Mouse (Mus musculus) embryo, embryonic 9.5 days (tissue): ENCODE data around the gene Gm17349.
"Not testable (repeated sequence)": the region's sequence is repeated elsewhere in the genome, so short reads cannot be mapped to it uniquely, and the experiment has no call there.

Experiments used
- DNase-seq: peaks from one replicate; pipeline ENCODE4 v3.0.0-alpha.2; 2017; ENCODE audit errors: extremely low spot score

The Gm17349 gene

DNA sequence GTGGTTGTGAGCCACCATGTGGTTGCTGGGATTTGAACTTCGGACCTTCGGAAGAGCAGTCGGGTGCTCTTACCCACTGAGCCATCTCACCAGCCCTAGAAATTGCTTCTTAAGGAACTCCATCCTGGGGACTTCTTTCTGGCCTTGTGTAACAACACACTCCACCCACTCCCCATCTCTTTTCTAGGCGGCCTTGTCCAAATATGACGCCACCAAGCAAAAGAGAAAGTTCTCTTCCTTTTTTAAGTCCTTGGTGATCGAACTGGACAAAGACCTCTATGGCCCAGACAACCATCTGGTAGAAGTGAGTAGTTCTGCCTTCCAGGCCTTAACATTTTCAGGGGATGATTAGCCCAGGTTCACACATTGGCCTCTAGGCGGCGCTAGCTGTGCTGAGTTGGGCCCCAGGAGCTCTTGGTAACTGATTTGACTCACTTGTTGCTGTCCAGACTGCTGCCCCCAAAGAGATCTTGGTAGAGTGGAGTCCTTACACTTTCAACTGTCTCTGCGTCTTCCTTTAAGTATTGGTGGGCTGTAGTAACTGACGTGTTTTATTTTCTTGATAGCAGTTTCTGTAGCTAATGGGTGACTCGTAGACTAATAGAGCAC is at the start of gene Gm17349:
TSS of gene Gm17349 (minus strand) at position 51 of the 609 bp plus-strand sequence.
- peak; percentile 55 for DNase-seq

GRCm38 (mm10) chr15:99754204-99754603 is 48.9 kb upstream of the Gm17349 start:
- no peak for DNase-seq

DNA sequence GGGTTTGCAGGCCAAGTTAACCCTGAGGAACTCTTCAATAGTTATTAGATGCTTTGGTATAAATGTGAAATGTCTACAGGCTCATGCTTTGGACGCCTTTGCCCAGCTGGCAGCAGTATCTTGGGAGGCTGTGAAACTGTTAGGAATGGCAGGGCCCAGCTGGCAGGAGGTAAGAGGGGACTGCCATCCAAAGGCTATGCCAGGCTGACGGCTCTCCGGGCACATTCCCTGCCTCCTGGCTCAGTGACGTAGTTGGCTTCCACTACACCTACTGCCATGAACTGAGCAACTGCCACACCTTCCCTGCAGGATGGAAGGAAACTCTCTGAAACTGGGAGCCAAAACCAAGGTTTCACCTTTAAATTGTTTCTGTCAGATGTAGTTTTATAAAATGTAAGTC is 34.9 kb upstream of the Gm17349 start:
- DNase-seq, result no peak

- no peak for DNase-seq
Measured at GRCm38 (mm10) chr15:99736675-99737074, 31.4 kb upstream of the Gm17349 start.

DNA sequence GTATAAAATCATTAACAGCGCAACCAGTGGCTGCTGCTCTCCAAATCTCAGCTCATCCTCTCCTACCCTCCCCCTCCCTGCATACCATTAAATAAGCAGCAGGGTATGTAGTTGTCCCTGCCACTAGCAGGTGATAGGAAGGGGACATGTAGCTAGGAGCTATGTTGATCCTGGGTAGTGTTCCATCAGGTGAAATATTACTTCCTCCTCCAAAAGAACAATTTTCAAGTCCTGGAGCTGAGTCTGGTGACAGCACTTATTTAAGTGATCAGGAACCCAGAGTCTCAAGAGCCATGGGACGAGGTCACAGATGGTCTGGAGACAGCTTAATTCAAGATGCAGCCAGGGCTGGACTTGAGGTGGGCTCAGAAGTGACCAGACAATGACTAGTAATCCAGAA is 30.3 kb upstream of the Gm17349 start:
- DNase-seq, result no peak

DNA sequence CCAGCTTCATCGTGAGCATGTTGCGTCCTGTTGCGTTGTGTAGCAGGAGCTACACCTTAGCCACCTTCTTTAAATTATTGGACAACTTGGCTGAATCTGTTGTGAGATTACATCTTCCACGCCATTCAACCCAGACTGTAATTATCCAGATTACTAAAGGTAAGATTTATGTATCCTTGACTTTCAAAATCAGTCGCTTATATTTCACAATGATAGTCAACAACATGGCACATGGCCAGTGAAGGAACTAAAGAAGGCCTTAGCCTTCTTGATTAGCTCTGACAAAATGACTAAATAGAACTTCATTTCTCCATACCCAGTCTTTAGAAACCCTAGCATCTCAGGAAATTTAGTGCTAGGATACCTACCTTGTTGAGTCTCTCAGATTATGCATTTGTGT is 27.9 kb upstream of the Gm17349 start:
- DNase-seq, result no peak

GRCm38 (mm10) chr15:99731678-99732077 is 26.4 kb upstream of the Gm17349 start:
- no peak for DNase-seq

DNA sequence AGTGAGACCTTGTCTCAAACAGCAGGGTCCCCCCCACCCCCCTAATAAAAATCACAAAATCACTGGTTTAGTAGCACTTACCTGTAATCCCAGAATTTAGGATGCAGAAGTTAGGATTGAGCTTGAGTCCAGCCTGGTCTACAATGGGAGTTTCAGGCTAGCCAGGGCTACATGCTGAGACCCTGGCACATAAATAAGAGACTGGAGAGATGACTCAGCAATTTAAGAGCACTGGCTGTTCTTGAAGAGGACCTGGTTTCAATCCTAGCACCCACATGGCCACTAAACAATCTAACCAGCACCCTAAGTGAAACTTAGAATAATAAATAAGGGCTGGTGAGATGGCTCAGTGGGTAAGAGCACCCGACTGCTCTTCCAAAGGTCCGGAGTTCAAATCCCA is 25.9 kb upstream of the Gm17349 start:
- no peak for DNase-seq

- no peak for DNase-seq
Measured at GRCm38 (mm10) chr15:99729056-99729783, 23.9 kb upstream of the Gm17349 start.

DNA sequence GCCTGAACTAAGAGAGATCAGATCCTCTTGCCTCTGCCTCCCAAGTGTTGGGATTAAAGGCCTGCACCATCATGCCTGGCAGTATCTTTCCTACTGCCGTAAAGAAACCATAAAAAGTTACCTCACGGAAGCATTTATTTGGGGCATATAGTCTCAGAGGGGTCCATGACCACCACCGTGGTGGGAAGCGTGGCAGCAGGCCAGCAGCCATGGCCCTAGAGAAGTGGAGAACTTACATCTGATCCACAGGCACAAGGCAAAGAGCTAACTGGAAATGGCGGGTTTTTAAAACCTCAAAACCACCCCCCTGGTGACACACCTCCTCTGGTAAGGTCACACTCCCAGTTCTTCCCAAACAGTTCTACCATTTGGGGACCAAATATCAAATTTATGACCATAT is 22.9 kb upstream of the Gm17349 start:
- no peak for DNase-seq

- no peak for DNase-seq
Measured at GRCm38 (mm10) chr15:99727525-99727924, 22.2 kb upstream of the Gm17349 start.

- DNase-seq, result not testable (repeated sequence)
Measured at GRCm38 (mm10) chr15:99727039-99727438, 21.7 kb upstream of the Gm17349 start.

DNA sequence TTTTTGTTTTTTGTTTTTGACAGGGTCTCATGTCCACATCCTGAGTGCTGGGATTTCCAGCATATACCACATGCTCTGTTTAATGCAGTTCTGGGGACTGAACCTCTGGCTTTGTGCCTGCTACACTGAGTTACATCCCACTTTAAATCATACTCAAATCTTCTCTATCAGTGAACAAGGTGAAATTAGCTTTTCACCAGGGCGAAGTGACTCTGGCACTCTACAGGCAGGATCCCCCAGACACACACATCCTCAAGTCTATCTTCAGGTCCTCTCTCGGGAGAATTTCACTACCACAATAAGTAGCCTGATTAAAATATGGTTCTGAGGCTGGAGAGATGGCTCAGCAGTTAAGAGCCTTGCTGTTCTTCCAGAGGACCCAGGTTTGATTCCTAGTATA is 21.3 kb upstream of the Gm17349 start:
- no peak for DNase-seq

GRCm38 (mm10) chr15:99725341-99726155 is 20.3 kb upstream of the Gm17349 start, which contains the start of gene Cox14:
Gene Cox14 (plus strand): TSS chr15:99725618.
- DNase-seq, result peak; percentile 97

DNA sequence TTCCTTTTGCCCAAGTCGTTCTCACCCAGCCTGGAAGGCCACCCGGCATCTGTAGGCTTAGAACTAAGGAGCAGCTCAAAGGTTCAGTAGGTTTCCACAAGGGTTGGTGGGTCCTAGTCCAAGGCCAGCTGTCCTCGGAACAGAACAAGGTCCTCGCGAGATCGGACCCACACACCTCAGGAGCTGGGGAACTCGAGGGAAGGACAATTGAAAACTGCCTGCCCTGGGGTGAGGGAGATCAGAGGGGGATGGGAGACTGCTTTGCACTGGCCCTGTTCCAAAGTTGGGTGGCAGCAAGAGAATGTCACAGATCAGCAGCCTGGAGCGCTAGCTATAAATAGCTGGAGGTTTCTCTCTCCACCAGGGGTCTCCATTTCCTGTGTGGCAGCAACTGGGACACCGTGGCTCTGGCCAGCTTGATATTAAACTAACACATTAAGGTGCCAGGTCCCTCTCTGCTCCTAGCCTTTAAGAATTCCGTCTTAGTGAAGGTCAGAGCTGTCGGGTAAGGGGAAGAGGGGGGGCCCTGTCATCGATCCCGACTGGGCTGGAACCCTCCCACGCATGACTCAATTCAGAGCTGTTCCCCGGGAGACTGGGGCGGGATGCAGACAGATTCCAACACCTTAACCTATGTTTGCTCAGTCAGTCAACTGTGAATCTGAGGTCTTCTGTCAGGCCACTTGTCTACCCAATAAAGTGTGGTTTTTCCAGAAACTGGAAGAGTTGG is 19.2 kb upstream of the Gm17349 start:
- peak; percentile 73 for DNase-seq

DNA sequence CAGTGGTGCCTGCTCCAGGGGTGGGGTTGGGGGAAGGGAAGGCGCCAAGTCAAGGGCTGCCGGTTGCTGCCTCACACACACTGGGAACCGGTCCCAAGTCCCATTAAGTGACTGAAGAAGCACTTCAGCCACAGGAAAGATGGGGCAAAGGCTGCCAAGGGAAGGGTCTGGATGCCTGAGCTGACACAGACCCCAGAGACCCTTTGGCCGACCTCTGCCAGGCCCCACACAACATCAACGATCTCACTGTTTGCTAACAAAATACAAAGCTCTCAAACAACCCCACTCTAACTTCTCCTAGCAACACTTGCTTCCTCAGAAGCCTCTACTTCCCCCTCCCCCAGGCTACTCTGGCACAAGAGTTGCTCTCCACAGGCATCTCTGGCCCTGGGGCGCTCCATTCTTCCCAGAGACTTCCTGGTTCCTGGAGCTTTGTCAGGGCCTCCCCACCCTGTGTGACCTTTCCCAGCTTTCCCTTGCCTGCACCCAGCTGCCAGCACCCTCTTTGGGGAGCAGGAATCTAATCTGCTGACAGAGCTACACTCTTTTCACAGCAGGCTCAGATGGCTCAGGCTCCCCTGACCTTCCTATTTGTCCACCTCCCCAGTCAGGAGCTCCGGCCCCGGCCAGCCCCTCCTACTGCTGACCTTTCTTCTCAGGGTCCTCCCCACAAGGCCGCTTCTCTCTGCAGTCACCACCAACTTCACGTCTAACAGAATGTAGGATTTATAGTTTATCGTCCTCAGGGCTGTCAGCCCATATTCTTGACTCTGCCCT is 18.4 kb upstream of the Gm17349 start:
- peak; percentile 67 for DNase-seq

DNA sequence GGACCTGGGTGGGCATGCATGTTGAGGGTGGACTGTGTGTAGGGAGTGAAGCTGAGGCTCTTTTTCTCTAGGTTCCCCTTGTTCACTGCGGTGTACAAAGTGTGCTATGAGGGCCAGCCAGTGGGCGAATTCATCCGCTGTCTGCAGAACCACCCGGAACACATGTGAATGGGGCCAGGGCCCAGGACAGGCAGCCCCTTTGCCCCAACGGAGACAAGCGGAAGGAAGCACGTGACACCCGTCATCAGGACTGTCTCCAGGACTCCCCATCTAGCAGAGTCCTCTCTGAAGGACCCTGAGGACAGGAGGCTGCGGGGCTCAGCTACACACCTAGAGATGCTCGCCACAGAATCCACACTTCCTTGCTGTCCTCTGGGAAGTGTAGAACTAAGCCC is 17.8 kb upstream of the Gm17349 start:
- no peak for DNase-seq

- DNase-seq, result no peak
Measured at GRCm38 (mm10) chr15:99721921-99722743, 16.8 kb upstream of the Gm17349 start.

DNA sequence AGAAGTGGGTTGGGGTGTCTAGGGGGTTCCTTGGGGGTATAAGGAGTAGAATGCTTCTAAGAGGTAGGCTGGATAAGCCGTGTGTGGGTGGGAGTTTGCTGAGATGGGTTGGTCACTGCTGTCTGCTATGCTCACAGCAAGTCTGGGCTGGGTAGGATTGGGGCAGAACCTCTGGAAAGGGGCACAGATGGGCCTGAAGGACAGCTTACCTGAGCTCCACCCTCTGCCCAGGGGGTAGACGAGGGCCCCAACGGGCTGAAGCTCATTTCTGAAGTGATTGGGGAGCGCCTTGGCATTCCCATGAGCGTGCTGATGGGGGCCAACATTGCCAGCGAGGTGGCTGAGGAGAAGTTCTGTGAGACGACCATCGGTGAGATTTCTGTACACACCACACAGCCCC is 14.6 kb upstream of the Gm17349 start:
- DNase-seq, result no peak

- no peak for DNase-seq
Measured at GRCm38 (mm10) chr15:99718461-99719021, 13.3 kb upstream of the Gm17349 start.
